ENCODE assay signal across 8 mouse cellular contexts in the genomic region with DNA sequence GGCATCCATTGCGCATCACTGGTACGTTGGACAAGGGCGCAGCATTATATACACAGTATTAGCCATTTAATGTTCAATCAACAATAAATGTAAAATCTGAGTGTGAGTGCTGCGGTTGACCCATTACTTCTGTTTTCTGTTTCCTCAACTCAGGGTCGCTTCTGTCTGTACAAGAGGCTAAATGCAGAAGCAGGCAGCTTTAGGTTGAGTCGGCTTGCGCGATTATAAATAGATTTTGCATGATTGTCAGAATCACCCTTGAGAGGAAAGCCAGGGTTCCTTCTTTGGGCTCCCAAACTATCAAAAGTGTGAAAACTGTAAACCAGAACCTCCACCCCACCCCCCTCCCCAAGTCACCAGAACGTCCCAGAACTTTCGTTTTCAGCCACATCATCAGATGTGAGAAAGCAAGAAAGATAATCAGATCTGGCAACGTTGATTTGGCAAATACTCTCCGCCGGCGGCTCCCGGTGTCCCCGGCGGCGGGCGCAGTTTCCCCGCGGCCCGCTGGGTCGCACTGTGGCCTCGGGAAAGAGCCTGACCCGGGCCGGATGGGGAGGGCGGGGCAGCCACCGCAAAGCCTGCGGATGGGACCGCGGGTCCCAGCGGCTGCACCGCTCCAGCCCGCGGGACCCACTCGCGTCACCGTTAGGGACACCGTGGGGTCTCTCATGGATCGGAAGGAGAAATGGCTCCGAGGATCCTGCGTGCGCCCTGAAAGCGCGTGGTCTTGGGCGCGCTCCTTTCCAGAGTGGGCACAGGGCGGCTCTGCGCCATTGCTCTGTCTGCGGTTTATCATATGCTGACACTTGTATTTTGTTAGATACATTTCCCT. TPM values are rescaled to one million over a fixed set of nuclear protein-coding genes. Genes with fewer than 3 reads are reported as not detected.
DNase-seq lines count a peak whose midpoint lies in the region; ATAC-seq and TF ChIP-seq lines count a peak whose summit lies in the region.

No protein-coding gene starts in this region.

- H3K27me3 ChIP-seq in intestine, embryonic 15.5 days (replicated peaks) = no peaks in the 10 kb centered on the region
- H3K27me3 ChIP-seq in limb, embryonic 11.5 days (ENCODE audit: control insufficient read depth, insufficient read depth, low read length) = no peaks in the 10 kb centered on the region
- H3K27me3 ChIP-seq in midbrain, embryonic 11.5 days (ENCODE audit: control insufficient read depth, insufficient read depth, low read length) = no peaks in the 10 kb centered on the region
- no peaks in the 10 kb centered on the region for H3K27me3 ChIP-seq in spleen, adult 2 months (ENCODE audit: control insufficient read depth, insufficient read depth, low read length)

- TF ChIP-seq POLR2A in spleen, adult 2 months (IDR thresholded peaks at IDR 0.05; ENCODE audit: low read depth, low read length) = no peak

- peak overlapping the region; percentile 52 for H3K9ac ChIP-seq in intestine, embryonic 15.5 days
- peak overlapping the region; percentile 68 for H3K9ac ChIP-seq in limb, embryonic 11.5 days (ENCODE audit: low read length)
- H3K9ac ChIP-seq in midbrain, embryonic 11.5 days (ENCODE audit: low read length) = peak overlapping the region; percentile 65

- WGBS in intestine, embryonic 15.5 days = 13% methylated on average over 36 of the region's 50 CpGs
- WGBS in limb, embryonic 11.5 days = 13% methylated on average over 50 of the region's 50 CpGs
- 12% methylated on average over 50 of the region's 50 CpGs for WGBS in midbrain, embryonic 11.5 days
- WGBS in spleen, adult 2 months = 4% methylated on average over 50 of the region's 50 CpGs

- H3K4me1 ChIP-seq in intestine, embryonic 15.5 days (replicated peaks) = no peaks in the 10 kb centered on the region
- no peaks in the 10 kb centered on the region for H3K4me1 ChIP-seq in limb, embryonic 11.5 days (ENCODE audit: control insufficient read depth, insufficient read depth, low read length)
- peaks cover 3% of the 10 kb centered on the region; the same call in 1 of the 2 replicates for H3K4me1 ChIP-seq in midbrain, embryonic 11.5 days (ENCODE audit: control insufficient read depth, insufficient read depth, low read length)
- 0 out of 2 replicates have a peak, but pooled peaks cover 2% of the 10 kb centered on the region for H3K4me1 ChIP-seq in spleen, adult 2 months (ENCODE audit: control insufficient read depth, insufficient read depth, insufficient read length)

- peak; percentile 9 to 15 for DNase-seq in cerebellum, adult 18-20 months
- DNase-seq in cerebellum, adult 9-10 months = no peak
- DNase-seq in embryo, embryonic 10 days (ENCODE audit: low spot score) = peak; percentile 73
- peak; percentile 29 to 63 for DNase-seq in gastrocnemius, postnatal 4 days (ENCODE audit: low spot score in 2 of 2)
- DNase-seq in limb, embryonic 11.5 days (ENCODE audit: low spot score) = peak; percentile 84
- DNase-seq in midbrain, embryonic 11.5 days (ENCODE audit: low spot score, missing footprints) = peak; percentile 97
- peak in 1 of 2 experiments; percentile 55 for DNase-seq in spleen, adult 2 months (ENCODE audit: low read depth in 1 of 2, low spot score in 2 of 2)

- H3K4me2 ChIP-seq in intestine, embryonic 15.5 days (replicated peaks) = peak overlapping the region; percentile 90
- peak overlapping the region; percentile 81 for H3K4me2 ChIP-seq in limb, embryonic 11.5 days (ENCODE audit: low read depth, severe bottlenecking)
- H3K4me2 ChIP-seq in midbrain, embryonic 11.5 days = peak overlapping the region; percentile 58

- TF ChIP-seq CTCF in spleen, adult 2 months (IDR thresholded peaks at IDR 0.05; ENCODE audit: extremely low read depth, insufficient read depth, insufficient read length, insufficient replicate concordance) = peak; percentile 40; the same call in 1 of the 2 replicates

- H3K36me3 ChIP-seq in intestine, embryonic 15.5 days = no peaks in the 10 kb centered on the region
- H3K36me3 ChIP-seq in limb, embryonic 11.5 days (ENCODE audit: control insufficient read depth, insufficient read depth, low read length) = no peaks in the 10 kb centered on the region
- H3K36me3 ChIP-seq in midbrain, embryonic 11.5 days (ENCODE audit: control insufficient read depth, insufficient read depth, low read length) = no peaks in the 10 kb centered on the region
- no peaks in the 10 kb centered on the region for H3K36me3 ChIP-seq in spleen, adult 2 months (ENCODE audit: control insufficient read depth, insufficient read depth, low read length)

- no peak overlapping the region for H3K27ac ChIP-seq in intestine, embryonic 15.5 days
- no peak overlapping the region for H3K27ac ChIP-seq in limb, embryonic 11.5 days (replicated peaks; ENCODE audit: low read depth, low read length)
- H3K27ac ChIP-seq in midbrain, embryonic 11.5 days (ENCODE audit: low read depth, low read length) = no peak overlapping the region
- H3K27ac ChIP-seq in spleen, adult 2 months (ENCODE audit: insufficient read depth, low read length) = 0 out of 2 replicates have a peak overlapping the region, but pooled peaks have one; percentile 24

- H3K9me3 ChIP-seq in intestine, embryonic 15.5 days = no peaks in the 10 kb centered on the region
- no peaks in the 10 kb centered on the region for H3K9me3 ChIP-seq in limb, embryonic 11.5 days (ENCODE audit: control insufficient read depth, low read length)
- no peaks in the 10 kb centered on the region for H3K9me3 ChIP-seq in midbrain, embryonic 11.5 days (ENCODE audit: control insufficient read depth, low read length)

- H3K4me3 ChIP-seq in intestine, embryonic 15.5 days (replicated peaks) = peak overlapping the region; percentile 51
- peak overlapping the region; percentile 46 for H3K4me3 ChIP-seq in limb, embryonic 11.5 days (ENCODE audit: low read depth, low read length)
- peak overlapping the region; percentile 44 for H3K4me3 ChIP-seq in midbrain, embryonic 11.5 days (ENCODE audit: low read depth, low read length)
- peak overlapping the region; percentile 56 for H3K4me3 ChIP-seq in spleen, adult 2 months (ENCODE audit: extremely low read depth, insufficient read depth, insufficient read length)

- peak; percentile 85 for ATAC-seq in intestine, embryonic 15.5 days
- ATAC-seq in limb, embryonic 11.5 days (ENCODE audit: insufficient number of reproducible peaks, low FRiP score, low TSS enrichment, low read depth) = peak; percentile 62; the same call in 1 of the 2 replicates
- peak; percentile 86 for ATAC-seq in midbrain, embryonic 11.5 days (ENCODE audit: low FRiP score)

RNA-seq across cellular contexts. Expression of a gene that starts 34.3 kb away (rescaled TPM):
- under 1 TPM; 0.10 to 0.13 TPM for total RNA-seq in gastrocnemius, postnatal 4 days (2021)
- polyA plus RNA-seq in intestine, embryonic 15.5 days (2015; fragmentation: Nextera tagmentation; extraction: Ambion mirVana) = 3.2 and 4.7 TPM in 2 replicates
- 5.6 and 7.3 TPM in 2 replicates for polyA plus RNA-seq in limb, embryonic 11.5 days (2014; fragmentation: Nextera tagmentation; extraction: Ambion mirVana)
- 4.7 and 5.8 TPM in 2 replicates for polyA plus RNA-seq in midbrain, embryonic 11.5 days (2014; fragmentation: Nextera tagmentation; extraction: Ambion mirVana)
- not detected in 2 replicates for polyA plus RNA-seq in spleen, adult 2 months (2012; rRNA removed)

RNA-seq across cellular contexts. Expression of a gene that starts 52.9 kb away (rescaled TPM):
- under 1 TPM in 1 of 2 experiments, not detected in 1; 0.10 TPM for total RNA-seq in gastrocnemius, postnatal 4 days (2021)
- polyA plus RNA-seq in intestine, embryonic 15.5 days (2015; fragmentation: Nextera tagmentation; extraction: Ambion mirVana) = 7.1 and 7.8 TPM in 2 replicates
- 5.8 and 6.3 TPM in 2 replicates for polyA plus RNA-seq in limb, embryonic 11.5 days (2014; fragmentation: Nextera tagmentation; extraction: Ambion mirVana)
- 13.6 and 17.3 TPM in 2 replicates for polyA plus RNA-seq in midbrain, embryonic 11.5 days (2014; fragmentation: Nextera tagmentation; extraction: Ambion mirVana)
- 0.28 TPM in 1 of 2 replicates, not detected in the other for polyA plus RNA-seq in spleen, adult 2 months (2012; rRNA removed)
